Mouse (Mus musculus): ENCODE data around the gene Srm. TPM values are rescaled to one million over a fixed set of nuclear protein-coding genes. Genes with fewer than 3 reads are reported as not detected.

Srm gene
- polyA plus RNA-seq, 1 experiment from 2014 or later, result 273 TPM

DNA sequence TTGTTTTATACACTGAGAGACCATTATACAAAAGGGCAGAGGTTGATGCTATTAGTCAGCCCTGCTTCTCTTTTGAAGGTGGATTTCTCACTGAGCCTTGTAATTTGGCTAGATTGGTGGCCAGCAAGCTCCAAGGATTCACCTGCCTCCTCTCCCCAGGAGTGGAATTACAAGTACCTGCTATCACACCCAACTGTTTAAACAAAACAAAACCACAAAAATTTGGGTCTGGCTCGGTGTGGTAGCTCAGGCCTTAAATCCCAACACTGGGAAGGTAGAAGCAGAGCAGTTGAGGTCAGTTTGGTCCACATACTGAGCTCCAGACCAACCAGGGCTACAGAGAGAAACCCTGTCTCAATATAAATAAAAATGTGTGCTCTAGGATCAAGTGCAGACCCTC is 28.5 kb downstream of the Srm start:
- no peaks in the 10 kb centered on the region for H3K27me3 ChIP-seq (replicated peaks; ENCODE audit: control insufficient read depth, insufficient read depth, low read length)
- H3K4me3 ChIP-seq (ENCODE audit: low read depth, low read length), result no peak overlapping the region
- no peaks in the 10 kb centered on the region for H3K4me1 ChIP-seq (ENCODE audit: control insufficient read depth, insufficient read depth, low read length)
- DNase-seq (ENCODE audit: low spot score) (no peak), ATAC-seq (ENCODE audit: low read depth) (no peak)
- H3K4me2 ChIP-seq (ENCODE audit: low read depth, low read length), result no peak overlapping the region
- H3K9me3 ChIP-seq (ENCODE audit: control insufficient read depth, low read length), result no peaks in the 10 kb centered on the region
- H3K36me3 ChIP-seq (ENCODE audit: control insufficient read depth, insufficient read depth, low read length), result peaks cover 96% of the 10 kb centered on the region
- WGBS, result 69% methylated on average over 1 of the region's 1 CpGs
- H3K9ac ChIP-seq (ENCODE audit: low read depth, low read length), result no peak overlapping the region
- no peak overlapping the region for H3K27ac ChIP-seq (replicated peaks; ENCODE audit: low read depth, low read length)

DNA sequence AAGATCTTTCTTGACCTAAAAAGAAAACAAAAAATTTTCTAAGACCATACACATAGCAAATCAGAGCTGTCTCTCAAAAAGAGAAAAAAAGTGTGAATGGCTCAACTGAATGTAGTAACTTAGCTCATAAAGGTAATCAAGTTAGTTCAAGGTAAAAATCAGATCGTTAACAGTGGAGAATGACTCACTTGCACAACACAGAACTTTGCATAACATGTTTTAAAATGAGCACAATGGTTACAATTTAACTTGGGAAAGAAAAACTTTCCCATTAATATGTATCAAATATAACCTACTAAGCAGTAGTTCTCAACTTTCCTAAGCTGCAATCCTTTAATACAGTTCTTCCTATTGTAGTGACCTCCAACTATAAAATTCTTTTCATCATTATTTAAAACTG is 29.4 kb downstream of the Srm start:
- no peaks in the 10 kb centered on the region for H3K4me1 ChIP-seq (ENCODE audit: control insufficient read depth, insufficient read depth, low read length)
- H3K4me3 ChIP-seq (ENCODE audit: low read depth, low read length), result no peak overlapping the region
- no peaks in the 10 kb centered on the region for H3K9me3 ChIP-seq (ENCODE audit: control insufficient read depth, low read length)
- no peak overlapping the region for H3K9ac ChIP-seq (ENCODE audit: low read depth, low read length)
- no peak overlapping the region for H3K4me2 ChIP-seq (ENCODE audit: low read depth, low read length)
- WGBS, result 93% methylated on average over 1 of the region's 1 CpGs
- ATAC-seq (ENCODE audit: low read depth), result no peak
- no peak overlapping the region for H3K27ac ChIP-seq (replicated peaks; ENCODE audit: low read depth, low read length)
- no peaks in the 10 kb centered on the region for H3K27me3 ChIP-seq (replicated peaks; ENCODE audit: control insufficient read depth, insufficient read depth, low read length)
- H3K36me3 ChIP-seq (ENCODE audit: control insufficient read depth, insufficient read depth, low read length), result peaks cover 92% of the 10 kb centered on the region
- DNase-seq (ENCODE audit: low spot score), result no peak

DNA sequence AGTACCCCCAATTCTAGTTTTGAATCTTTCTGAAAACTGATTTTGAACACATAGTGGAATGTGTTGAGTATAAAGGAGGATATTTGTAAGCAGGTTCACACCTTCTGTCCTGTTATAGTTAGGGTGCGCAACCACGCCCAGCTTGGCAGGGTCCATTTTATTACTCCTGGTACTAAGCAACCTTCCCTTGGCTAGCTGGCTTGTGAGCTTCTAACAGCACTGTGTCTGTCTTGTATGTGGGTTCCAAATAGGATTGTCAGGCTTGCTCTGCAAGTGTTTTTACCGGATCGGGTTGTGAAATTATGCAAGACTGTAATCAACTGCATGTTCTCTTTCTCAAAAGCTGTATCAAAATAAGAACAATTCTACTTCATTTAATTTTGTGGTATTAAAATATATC is 31.2 kb downstream of the Srm start:
- H3K4me1 ChIP-seq (ENCODE audit: control insufficient read depth, insufficient read depth, low read length), result no peaks in the 10 kb centered on the region
- no peak overlapping the region for H3K4me2 ChIP-seq (ENCODE audit: low read depth, low read length)
- no peak overlapping the region for H3K4me3 ChIP-seq (ENCODE audit: low read depth, low read length)
- H3K27ac ChIP-seq (replicated peaks; ENCODE audit: low read depth, low read length), result no peak overlapping the region
- no peaks in the 10 kb centered on the region for H3K27me3 ChIP-seq (replicated peaks; ENCODE audit: control insufficient read depth, insufficient read depth, low read length)
- H3K9me3 ChIP-seq (ENCODE audit: control insufficient read depth, low read length), result no peaks in the 10 kb centered on the region
- H3K36me3 ChIP-seq (ENCODE audit: control insufficient read depth, insufficient read depth, low read length), result peaks cover 74% of the 10 kb centered on the region
- no peak overlapping the region for H3K9ac ChIP-seq (ENCODE audit: low read depth, low read length)
- DNase-seq (ENCODE audit: low spot score) (no peak), ATAC-seq (ENCODE audit: low read depth) (no peak)
- 91% methylated on average over 4 of the region's 4 CpGs for WGBS

DNA sequence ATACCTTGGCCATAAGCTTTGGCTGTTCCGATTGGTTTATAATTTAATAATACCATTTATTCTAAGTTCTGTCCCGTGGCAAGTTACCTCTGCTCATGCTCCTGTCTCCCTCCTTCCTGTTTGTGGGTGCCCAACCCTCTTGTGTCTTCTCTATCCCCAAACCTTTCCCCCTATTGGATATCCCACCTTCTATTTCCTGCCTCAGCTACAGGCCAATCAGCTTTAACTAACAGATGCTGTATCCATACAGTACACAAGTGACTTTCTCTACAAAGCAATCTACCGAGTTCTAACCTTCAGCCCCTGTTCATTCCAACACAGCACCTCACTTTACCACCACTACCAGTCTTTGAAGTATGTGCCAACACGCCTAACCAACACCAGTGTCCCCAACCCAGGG is 32.3 kb downstream of the Srm start:
- no peak overlapping the region for H3K9ac ChIP-seq (ENCODE audit: low read depth, low read length)
- 84% methylated on average over 4 of the region's 4 CpGs for WGBS
- H3K27me3 ChIP-seq (replicated peaks; ENCODE audit: control insufficient read depth, insufficient read depth, low read length), result no peaks in the 10 kb centered on the region
- H3K4me1 ChIP-seq (ENCODE audit: control insufficient read depth, insufficient read depth, low read length), result no peaks in the 10 kb centered on the region
- DNase-seq (ENCODE audit: low spot score), result no peak
- H3K27ac ChIP-seq (replicated peaks; ENCODE audit: low read depth, low read length), result no peak overlapping the region
- H3K4me3 ChIP-seq (ENCODE audit: low read depth, low read length), result no peak overlapping the region
- H3K4me2 ChIP-seq (ENCODE audit: low read depth, low read length), result no peak overlapping the region
- no peaks in the 10 kb centered on the region for H3K9me3 ChIP-seq (ENCODE audit: control insufficient read depth, low read length)
- peaks cover 66% of the 10 kb centered on the region for H3K36me3 ChIP-seq (ENCODE audit: control insufficient read depth, insufficient read depth, low read length)
- no peak for ATAC-seq (ENCODE audit: low read depth)

DNA sequence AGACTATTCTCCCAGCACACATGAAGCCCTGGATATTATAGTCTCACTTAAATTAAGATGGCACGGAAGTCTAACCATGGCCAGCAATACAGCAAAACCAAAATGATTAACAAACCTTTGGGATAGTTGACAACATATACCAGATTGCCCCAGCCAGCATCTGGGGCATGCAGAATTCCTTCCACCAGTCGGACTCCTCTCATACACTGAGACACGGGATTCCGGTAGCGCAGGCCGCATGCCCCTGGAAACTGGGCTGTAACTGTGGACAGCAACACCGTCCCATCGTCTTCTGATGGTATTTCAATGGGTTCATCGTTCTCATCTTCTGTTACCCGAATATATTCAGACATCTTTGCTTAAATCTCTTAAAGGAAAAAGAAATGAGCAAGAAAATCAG is 33.7 kb downstream of the Srm start:
- Histone ChIP-seq H3K4me3 (ENCODE audit: low read depth, low read length) (peak overlapping the region; percentile 96), H3K36me3 (ENCODE audit: control insufficient read depth, insufficient read depth, low read length) (peaks cover 52% of the 10 kb centered on the region), H3K4me1 (ENCODE audit: control insufficient read depth, insufficient read depth, low read length) (no peaks in the 10 kb centered on the region), H3K27ac (replicated peaks; ENCODE audit: low read depth, low read length) (no peak overlapping the region), H3K9me3 (ENCODE audit: control insufficient read depth, low read length) (no peaks in the 10 kb centered on the region), H3K27me3 (replicated peaks; ENCODE audit: control insufficient read depth, insufficient read depth, low read length) (no peaks in the 10 kb centered on the region), H3K4me2 (ENCODE audit: low read depth, low read length) (peak overlapping the region; percentile 77), H3K9ac (ENCODE audit: low read depth, low read length) (no peak overlapping the region)
- ATAC-seq (ENCODE audit: low read depth), result no peak
- WGBS, result 81% methylated on average over 10 of the region's 10 CpGs
- no peak for DNase-seq (ENCODE audit: low spot score)

DNA sequence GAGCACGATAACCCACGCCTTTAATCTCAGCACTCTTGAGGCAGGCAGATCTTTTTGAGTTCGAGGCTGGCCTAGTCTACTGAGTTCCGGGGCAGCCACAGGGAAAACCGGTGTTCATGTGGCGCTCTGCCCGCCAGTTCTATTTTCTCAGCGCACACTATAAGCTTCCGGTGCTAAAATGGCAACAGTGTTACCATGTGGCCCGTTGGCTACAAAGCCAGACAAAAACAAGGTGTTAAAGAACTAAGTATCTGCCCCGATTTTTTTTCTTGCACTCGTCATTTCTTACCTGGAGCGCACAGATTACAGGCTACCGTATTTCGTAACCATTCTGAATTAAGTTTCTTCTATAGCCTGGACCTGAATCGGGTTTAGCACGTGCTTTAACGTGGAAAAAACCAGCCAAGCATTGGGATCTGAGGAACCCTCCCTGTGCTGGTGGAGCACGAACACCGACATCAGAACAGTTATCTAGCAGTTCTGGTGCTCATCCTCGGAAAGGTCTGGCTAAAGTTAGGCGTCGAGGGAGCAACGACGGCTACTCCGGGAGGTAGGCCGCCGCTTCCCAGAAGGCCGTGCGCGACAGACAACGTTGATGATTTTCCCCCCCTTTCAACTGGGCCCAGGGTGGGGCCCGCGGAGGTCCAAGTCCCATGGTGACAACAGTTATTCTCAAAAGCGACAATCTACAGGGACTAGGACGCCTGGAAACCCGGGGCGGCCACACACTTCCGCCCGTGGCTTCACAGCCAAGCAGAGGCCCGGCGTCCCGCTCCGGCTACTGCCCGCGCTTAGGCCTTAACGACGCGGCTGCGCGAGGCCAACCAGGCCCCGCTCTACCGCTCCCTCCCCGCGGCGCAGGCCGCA is 34.7 kb downstream of the Srm start:
- H3K27me3 ChIP-seq (replicated peaks; ENCODE audit: control insufficient read depth, insufficient read depth, low read length), result no peaks in the 10 kb centered on the region
- no peaks in the 10 kb centered on the region for H3K9me3 ChIP-seq (ENCODE audit: control insufficient read depth, low read length)
- H3K4me1 ChIP-seq (ENCODE audit: control insufficient read depth, insufficient read depth, low read length), result no peaks in the 10 kb centered on the region
- H3K9ac ChIP-seq (ENCODE audit: low read depth, low read length), result peak overlapping the region; percentile 98
- H3K27ac ChIP-seq (replicated peaks; ENCODE audit: low read depth, low read length), result peak overlapping the region; percentile 96
- WGBS, result under 1% methylated on average over 55 of the region's 57 CpGs
- peak; percentile 57 for DNase-seq (ENCODE audit: low spot score)
- peak; percentile 66 for ATAC-seq (ENCODE audit: low read depth)
- H3K4me2 ChIP-seq (ENCODE audit: low read depth, low read length), result peak overlapping the region; percentile 77
- H3K4me3 ChIP-seq (ENCODE audit: low read depth, low read length), result peak overlapping the region; percentile 96
- peaks cover 43% of the 10 kb centered on the region for H3K36me3 ChIP-seq (ENCODE audit: control insufficient read depth, insufficient read depth, low read length)

DNA sequence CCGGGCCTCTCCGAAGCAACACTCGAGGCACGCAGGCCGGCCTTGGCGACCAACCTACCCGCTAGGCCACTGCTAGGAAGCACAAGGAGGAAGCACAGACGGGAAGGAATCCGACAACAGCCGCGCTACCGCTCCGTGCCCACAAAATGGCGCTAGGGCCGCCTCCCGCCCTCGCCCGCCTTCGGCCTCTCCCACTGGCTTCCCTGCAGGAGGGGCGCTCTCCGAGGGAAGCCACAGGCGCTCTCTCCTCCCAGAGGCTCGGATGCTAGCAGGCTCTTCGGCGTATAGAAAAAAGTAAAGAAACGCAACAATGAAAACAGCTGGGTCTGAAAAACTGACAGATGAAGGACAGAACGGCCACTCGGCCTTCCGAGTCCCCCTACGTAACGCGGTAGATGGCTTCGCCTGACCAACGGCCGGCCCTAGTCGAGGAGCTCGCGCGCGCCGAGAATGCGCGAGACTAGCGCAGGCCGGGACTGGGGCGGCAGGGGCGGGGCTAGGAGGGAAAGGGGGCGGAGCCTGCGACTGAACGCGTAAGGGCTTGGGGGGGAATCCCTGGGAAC is 35.4 kb downstream of the Srm start, which contains the start of gene Tardbp:
Gene Tardbp, minus strand, starts transcription at position 397 of the 563 bp plus-strand sequence.
- Histone ChIP-seq H3K4me3 (ENCODE audit: low read depth, low read length) (peak within 1 kb of the TSS; percentile 96), H3K27me3 (replicated peaks; ENCODE audit: control insufficient read depth, insufficient read depth, low read length) (no peaks in the 10 kb centered on the region), H3K4me1 (ENCODE audit: control insufficient read depth, insufficient read depth, low read length) (no peaks in the 10 kb centered on the region), H3K27ac (replicated peaks; ENCODE audit: low read depth, low read length) (peak within 1 kb of the TSS; percentile 96), H3K9me3 (ENCODE audit: control insufficient read depth, low read length) (no peaks in the 10 kb centered on the region), H3K4me2 (ENCODE audit: low read depth, low read length) (peak within 1 kb of the TSS; percentile 77), H3K36me3 (ENCODE audit: control insufficient read depth, insufficient read depth, low read length) (peaks cover 36% of the 10 kb centered on the region), H3K9ac (ENCODE audit: low read depth, low read length) (peak within 1 kb of the TSS; percentile 98)
- under 1% methylated on average over 39 of the region's 51 CpGs for WGBS
- DNase-seq (ENCODE audit: low spot score), result peak; percentile 97
- peak; percentile 97 for ATAC-seq (ENCODE audit: low read depth)

DNA sequence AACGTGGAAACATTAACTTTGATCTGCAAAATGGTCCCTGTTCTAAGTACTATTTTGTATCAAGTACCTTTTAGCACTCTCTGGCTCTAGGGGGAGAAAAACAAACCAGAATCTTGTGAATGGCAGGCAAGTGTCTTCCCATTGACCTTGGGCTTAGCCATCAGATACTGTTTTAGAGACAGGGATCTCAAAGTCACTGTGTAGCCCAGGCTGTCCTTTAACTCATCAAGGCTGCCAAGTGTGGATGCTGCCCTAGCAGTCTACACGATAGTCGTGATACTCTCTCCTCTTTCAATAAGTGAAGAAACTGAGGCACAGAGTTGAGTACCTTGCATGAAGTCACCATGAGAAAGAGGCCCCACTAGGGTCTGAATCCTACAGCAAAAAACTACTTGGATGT is 35.9 kb downstream of the Srm start:
- H3K9ac ChIP-seq (ENCODE audit: low read depth, low read length), result peak overlapping the region; percentile 98; the same call in 1 of the 2 replicates
- peak overlapping the region; percentile 77 for H3K4me2 ChIP-seq (ENCODE audit: low read depth, low read length)
- no peaks in the 10 kb centered on the region for H3K9me3 ChIP-seq (ENCODE audit: control insufficient read depth, low read length)
- no peaks in the 10 kb centered on the region for H3K4me1 ChIP-seq (ENCODE audit: control insufficient read depth, insufficient read depth, low read length)
- DNase-seq (ENCODE audit: low spot score), result no peak
- ATAC-seq (ENCODE audit: low read depth), result peak; percentile 1; the same call in 1 of the 2 replicates
- no peak overlapping the region for H3K27ac ChIP-seq (replicated peaks; ENCODE audit: low read depth, low read length)
- WGBS, result 66% methylated on average over 3 of the region's 3 CpGs
- H3K27me3 ChIP-seq (replicated peaks; ENCODE audit: control insufficient read depth, insufficient read depth, low read length), result no peaks in the 10 kb centered on the region
- H3K36me3 ChIP-seq (ENCODE audit: control insufficient read depth, insufficient read depth, low read length), result peaks cover 30% of the 10 kb centered on the region
- H3K4me3 ChIP-seq (ENCODE audit: low read depth, low read length), result peak overlapping the region; percentile 96
